Mouse (Mus musculus): ENCODE data around the gene Slc38a7. TPM values are rescaled to one million over a fixed set of nuclear protein-coding genes. Genes with fewer than 3 reads are reported as not detected.
A peak's percentile ranks its signal among the peaks of the same experiment; 100 is the strongest.

Gene Slc38a7
- polyA plus RNA-seq, 1 experiment from 2014 or later: 39.9 TPM

DNA sequence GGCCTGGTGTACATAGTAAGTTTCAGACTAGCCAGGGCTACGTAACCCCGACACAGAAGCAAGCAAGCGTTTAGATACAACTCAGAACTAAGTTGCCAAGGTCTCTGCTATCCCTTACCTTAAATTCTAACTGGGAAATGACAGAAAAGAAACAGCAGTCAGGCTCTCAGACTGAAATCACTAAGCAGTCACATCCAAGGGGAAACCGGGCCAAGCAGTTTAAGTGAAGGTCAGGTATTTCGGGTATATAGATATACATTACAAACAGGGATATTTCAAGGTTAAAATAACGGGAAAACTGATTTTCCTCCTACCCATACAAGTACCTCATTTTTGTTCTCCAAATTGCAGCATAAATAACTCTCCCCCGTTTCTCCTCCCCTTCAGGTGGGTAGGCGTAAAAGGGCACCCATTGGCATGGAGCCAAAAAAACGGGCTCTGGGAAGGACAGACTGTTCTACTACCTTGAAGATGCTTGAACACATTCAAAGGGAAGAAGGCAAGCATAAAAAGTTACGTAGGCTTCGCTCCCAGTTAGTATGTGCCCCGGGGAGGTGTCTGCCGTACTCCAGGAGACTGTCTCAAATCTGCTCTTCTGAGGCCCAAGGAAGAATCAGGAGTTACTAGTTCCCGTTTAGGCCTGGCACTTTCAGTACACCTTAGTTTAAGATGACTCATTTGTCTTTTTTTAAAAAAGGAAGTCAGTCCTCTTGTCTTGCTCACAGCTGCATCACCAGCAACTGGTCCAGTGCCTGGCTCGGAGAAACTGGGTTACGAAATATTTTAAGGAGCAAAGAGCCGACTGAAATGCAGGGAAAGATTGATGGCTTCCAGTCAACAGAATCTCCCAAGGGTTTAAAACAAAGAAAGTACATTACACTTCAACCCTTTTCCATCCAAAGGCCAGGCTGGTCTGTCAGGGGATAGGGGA, 33.6 kb upstream of the Slc38a7 start:
- Histone ChIP-seq H3K4me3 (ENCODE audit: low read depth, low read length) (peak overlapping the region; percentile 71), H3K9me3 (ENCODE audit: control insufficient read depth) (no peaks in the 10 kb centered on the region), H3K4me2 (replicated peaks; ENCODE audit: low read depth) (peak overlapping the region; percentile 81), H3K27ac (ENCODE audit: low read depth, low read length) (peak overlapping the region; percentile 62; the same call in 1 of the 2 replicates), H3K9ac (ENCODE audit: low read depth, low read length) (peak overlapping the region; percentile 28), H3K36me3 (ENCODE audit: control insufficient read depth, insufficient read depth) (no peaks in the 10 kb centered on the region), H3K27me3 (replicated peaks; ENCODE audit: control insufficient read depth, insufficient read depth, low read length) (no peaks in the 10 kb centered on the region), H3K4me1 (replicated peaks; ENCODE audit: control insufficient read depth, insufficient read depth, low read length) (peaks cover 4% of the 10 kb centered on the region; the same call in 1 of the 2 replicates)
- ATAC-seq: no peak
- no peak for TF ChIP-seq CTCF (IDR thresholded peaks at IDR 0.05; ENCODE audit: low read depth)
- 46% methylated on average over 17 of the region's 17 CpGs for WGBS

DNA sequence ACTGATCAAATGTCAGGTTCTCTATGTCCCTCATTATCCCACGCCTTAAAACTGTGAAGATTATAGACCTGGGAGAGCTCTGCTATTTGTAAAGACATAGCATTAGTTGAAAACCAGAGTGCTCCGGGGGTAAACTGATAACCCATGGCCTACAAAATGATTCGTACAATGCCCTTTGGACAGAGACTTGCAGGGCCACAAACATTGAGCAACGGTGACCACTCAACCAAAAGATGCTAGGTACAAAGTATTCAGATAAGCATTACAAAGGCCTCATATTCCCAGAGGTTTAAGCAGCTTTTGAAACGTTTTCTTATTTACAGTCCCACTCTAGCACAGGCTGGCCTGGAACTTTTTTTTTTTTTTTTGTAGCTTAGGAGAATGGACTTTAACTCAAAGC, 32.6 kb upstream of the Slc38a7 start:
- 0 out of 2 replicates have a peak, but pooled peaks have one; percentile 18 for ATAC-seq
- no peak overlapping the region for H3K4me3 ChIP-seq (ENCODE audit: low read depth, low read length)
- peaks cover 4% of the 10 kb centered on the region; the same call in 1 of the 2 replicates for H3K4me1 ChIP-seq (replicated peaks; ENCODE audit: control insufficient read depth, insufficient read depth, low read length)
- no peaks in the 10 kb centered on the region for H3K9me3 ChIP-seq (ENCODE audit: control insufficient read depth)
- H3K4me2 ChIP-seq (replicated peaks; ENCODE audit: low read depth): peak overlapping the region; percentile 81
- WGBS: 33% methylated on average over 5 of the region's 5 CpGs
- no peaks in the 10 kb centered on the region for H3K27me3 ChIP-seq (replicated peaks; ENCODE audit: control insufficient read depth, insufficient read depth, low read length)
- H3K36me3 ChIP-seq (ENCODE audit: control insufficient read depth, insufficient read depth): no peaks in the 10 kb centered on the region
- peak overlapping the region; percentile 80; the same call in 1 of the 2 replicates for H3K27ac ChIP-seq (ENCODE audit: low read depth, low read length)
- no peak for TF ChIP-seq CTCF (IDR thresholded peaks at IDR 0.05; ENCODE audit: low read depth)
- no peak overlapping the region for H3K9ac ChIP-seq (ENCODE audit: low read depth, low read length)

DNA sequence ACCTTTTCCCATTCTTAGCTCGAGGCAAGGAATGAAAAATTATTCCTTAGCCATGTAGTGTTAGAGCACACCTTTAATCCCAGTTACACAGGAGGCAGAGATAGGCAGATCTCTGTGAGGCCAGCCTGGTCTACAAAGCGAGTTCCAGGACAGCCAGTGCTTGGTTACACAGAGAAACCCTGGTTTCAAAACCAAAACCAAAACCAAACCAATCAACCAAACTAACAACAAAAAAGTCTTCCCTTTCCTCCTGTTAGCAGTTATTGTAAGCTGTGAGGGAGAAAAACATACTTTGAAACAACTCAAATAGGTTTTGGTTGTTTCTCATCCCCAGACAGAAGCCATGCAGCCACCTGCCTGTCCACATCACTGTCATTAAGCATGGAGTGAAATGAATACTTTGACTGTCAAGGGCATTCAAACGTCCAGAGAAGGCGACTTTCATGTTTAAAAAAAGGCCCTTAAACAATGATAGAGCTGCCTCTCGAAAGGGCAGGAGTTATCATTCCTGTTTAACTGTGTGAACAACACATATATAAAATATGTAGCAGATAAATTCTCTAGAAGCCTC, 32.0 kb upstream of the Slc38a7 start:
- Histone ChIP-seq H3K4me1 (replicated peaks; ENCODE audit: control insufficient read depth, insufficient read depth, low read length) (peaks cover 4% of the 10 kb centered on the region; the same call in 1 of the 2 replicates), H3K9ac (ENCODE audit: low read depth, low read length) (no peak overlapping the region), H3K36me3 (ENCODE audit: control insufficient read depth, insufficient read depth) (no peaks in the 10 kb centered on the region), H3K9me3 (ENCODE audit: control insufficient read depth) (no peaks in the 10 kb centered on the region), H3K27me3 (replicated peaks; ENCODE audit: control insufficient read depth, insufficient read depth, low read length) (no peaks in the 10 kb centered on the region), H3K4me2 (replicated peaks; ENCODE audit: low read depth) (no peak overlapping the region; the same call in none of the 2 replicates), H3K27ac (ENCODE audit: low read depth, low read length) (peak overlapping the region; percentile 80), H3K4me3 (ENCODE audit: low read depth, low read length) (no peak overlapping the region)
- TF ChIP-seq CTCF (IDR thresholded peaks at IDR 0.05; ENCODE audit: low read depth): no peak
- WGBS: 46% methylated on average over 5 of the region's 5 CpGs
- no peak for ATAC-seq

DNA sequence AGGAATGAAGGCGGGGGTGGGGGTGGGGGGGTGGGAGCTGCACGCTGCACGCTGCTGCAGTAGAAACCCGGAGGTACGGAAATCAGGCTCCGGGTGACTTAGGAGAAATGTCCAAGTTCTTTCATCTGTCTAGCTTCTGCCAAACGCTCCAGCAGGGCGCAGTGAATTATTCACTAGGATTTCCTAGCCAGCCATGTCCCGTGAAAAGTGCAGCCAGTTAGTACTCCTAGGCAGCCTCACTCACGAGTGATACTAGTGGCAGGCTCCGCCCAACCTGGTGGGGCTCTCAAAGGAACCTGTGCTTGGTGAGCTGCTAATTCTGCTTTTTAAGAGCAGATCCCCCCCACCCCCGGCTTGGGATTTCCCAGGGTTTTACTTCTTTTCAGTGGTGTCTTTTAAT, 31.2 kb upstream of the Slc38a7 start:
- TF ChIP-seq CTCF (IDR thresholded peaks at IDR 0.05; ENCODE audit: low read depth): no peak
- 40% methylated on average over 11 of the region's 12 CpGs for WGBS
- peak overlapping the region; percentile 80 for H3K27ac ChIP-seq (ENCODE audit: low read depth, low read length)
- no peak for ATAC-seq
- no peaks in the 10 kb centered on the region for H3K27me3 ChIP-seq (replicated peaks; ENCODE audit: control insufficient read depth, insufficient read depth, low read length)
- peak overlapping the region; percentile 52 for H3K4me2 ChIP-seq (replicated peaks; ENCODE audit: low read depth)
- peak overlapping the region; percentile 17 for H3K4me3 ChIP-seq (ENCODE audit: low read depth, low read length)
- H3K9me3 ChIP-seq (ENCODE audit: control insufficient read depth): no peaks in the 10 kb centered on the region
- H3K9ac ChIP-seq (ENCODE audit: low read depth, low read length): no peak overlapping the region
- peaks cover 4% of the 10 kb centered on the region; the same call in 1 of the 2 replicates for H3K4me1 ChIP-seq (replicated peaks; ENCODE audit: control insufficient read depth, insufficient read depth, low read length)
- no peaks in the 10 kb centered on the region for H3K36me3 ChIP-seq (ENCODE audit: control insufficient read depth, insufficient read depth)

DNA sequence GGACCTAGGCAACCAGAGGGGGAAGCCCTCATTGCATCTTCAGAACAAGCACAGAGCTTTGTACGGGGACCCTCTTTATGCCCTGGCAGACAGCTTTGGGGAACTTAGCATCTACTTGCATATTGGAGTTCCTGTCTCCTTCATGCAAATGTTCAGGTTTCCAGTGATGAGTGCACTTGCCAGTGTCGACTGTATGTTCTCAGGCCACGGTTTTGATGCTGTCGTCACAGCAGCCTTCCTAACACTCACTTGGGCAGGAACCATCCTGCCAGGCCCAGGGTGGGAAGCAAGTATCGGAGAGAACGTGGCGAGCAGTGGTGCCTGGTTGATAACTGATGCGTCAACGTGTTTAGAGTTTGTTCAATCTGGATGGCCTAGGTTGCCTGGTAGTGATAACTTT, 28.9 kb upstream of the Slc38a7 start:
- H3K27ac ChIP-seq (ENCODE audit: low read depth, low read length): no peak overlapping the region
- no peak for ATAC-seq
- 87% methylated on average over 9 of the region's 9 CpGs for WGBS
- no peaks in the 10 kb centered on the region for H3K36me3 ChIP-seq (ENCODE audit: control insufficient read depth, insufficient read depth)
- H3K4me3 ChIP-seq (ENCODE audit: low read depth, low read length): no peak overlapping the region
- no peak overlapping the region for H3K4me2 ChIP-seq (replicated peaks; ENCODE audit: low read depth)
- H3K4me1 ChIP-seq (replicated peaks; ENCODE audit: control insufficient read depth, insufficient read depth, low read length): peaks cover 4% of the 10 kb centered on the region; the same call in 1 of the 2 replicates
- no peaks in the 10 kb centered on the region for H3K27me3 ChIP-seq (replicated peaks; ENCODE audit: control insufficient read depth, insufficient read depth, low read length)
- no peaks in the 10 kb centered on the region for H3K9me3 ChIP-seq (ENCODE audit: control insufficient read depth)
- no peak overlapping the region for H3K9ac ChIP-seq (ENCODE audit: low read depth, low read length)
- no peak for TF ChIP-seq CTCF (IDR thresholded peaks at IDR 0.05; ENCODE audit: low read depth)

DNA sequence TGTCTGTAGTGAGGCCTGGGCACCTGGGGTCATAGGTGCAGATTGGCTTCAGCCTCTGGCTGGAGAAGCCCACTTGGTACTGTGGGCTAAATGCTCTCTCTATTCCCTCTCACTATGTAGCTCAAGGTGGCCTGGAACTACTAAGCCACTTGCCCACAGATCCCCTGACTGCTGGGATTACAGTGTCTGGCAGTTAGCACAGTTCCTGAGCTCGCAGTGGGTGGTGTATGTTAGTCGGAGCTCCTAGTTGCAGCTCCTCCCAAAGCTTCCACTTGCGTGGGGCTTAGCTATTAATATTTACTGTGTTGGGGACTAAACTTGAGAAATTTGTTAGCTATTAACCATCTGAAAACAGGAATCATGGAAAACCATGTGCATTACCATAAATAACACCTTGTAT, 28.2 kb upstream of the Slc38a7 start:
- Histone ChIP-seq H3K27ac (ENCODE audit: low read depth, low read length) (no peak overlapping the region), H3K36me3 (ENCODE audit: control insufficient read depth, insufficient read depth) (0 out of 2 replicates have a peak, but pooled peaks cover 5% of the 10 kb centered on the region), H3K9me3 (ENCODE audit: control insufficient read depth) (no peaks in the 10 kb centered on the region), H3K9ac (ENCODE audit: low read depth, low read length) (no peak overlapping the region), H3K4me3 (ENCODE audit: low read depth, low read length) (no peak overlapping the region), H3K4me1 (replicated peaks; ENCODE audit: control insufficient read depth, insufficient read depth, low read length) (no peaks in the 10 kb centered on the region; the same call in 1 of the 2 replicates), H3K27me3 (replicated peaks; ENCODE audit: control insufficient read depth, insufficient read depth, low read length) (no peaks in the 10 kb centered on the region), H3K4me2 (replicated peaks; ENCODE audit: low read depth) (no peak overlapping the region)
- no peak for TF ChIP-seq CTCF (IDR thresholded peaks at IDR 0.05; ENCODE audit: low read depth)
- WGBS: 65% methylated on average over 3 of the region's 3 CpGs
- no peak for ATAC-seq
